Mouse (Mus musculus) thymus, adult 2 months (tissue): ENCODE measurements around the gene Adnp.

Experiments
- CTCF ChIP-seq: fragments of 200-500 bp; IDR thresholded peaks from 2 replicates; pipeline ENCODE4 v1.5.1; 2012; ENCODE audit warnings: mild to moderate bottlenecking, control low read depth, low read length, moderate library complexity, borderline replicate concordance; ENCODE audit not compliant: control insufficient read depth, poor library complexity, insufficient read depth; ENCODE audit errors: extremely low read depth
- POLR2A ChIP-seq: fragments of 200-500 bp; IDR thresholded peaks from 2 replicates; pipeline ENCODE4 v1.6.1; 2012; ENCODE audit warnings: mild to moderate bottlenecking, low read length, control low read depth, moderate library complexity; ENCODE audit not compliant: control insufficient read depth, poor library complexity, insufficient read depth; ENCODE audit errors: extremely low read depth

GRCm38 (mm10) chr2:168143794-168144193 is 63.1 kb downstream of the Adnp start:
- no peak for TF ChIP-seq POLR2A
- TF ChIP-seq CTCF = no peak
